8 mouse cellular contexts compared by ENCODE assay signal in genomic region chr2:114013295-114013771, GRCm38 (mm10). TPM values are rescaled to one million over a fixed set of nuclear protein-coding genes. Genes with fewer than 3 reads are reported as not detected.
DNase-seq lines count a peak whose midpoint lies in the region; ATAC-seq and TF ChIP-seq lines count a peak whose summit lies in the region.

Gjd2 (minus strand) TSS chr2:114013619.

- TF ChIP-seq CTCF in testis, adult 2 months (IDR thresholded peaks at IDR 0.05; ENCODE audit: control insufficient read depth, insufficient read depth, insufficient replicate concordance, low read depth, low read length), result no peak

- H3K4me2 ChIP-seq in heart, embryonic 13.5 days, result peak within 1 kb of the TSS; percentile 93
- peak within 1 kb of the TSS; percentile 64 for H3K4me2 ChIP-seq in liver, embryonic 11.5 days
- peak within 1 kb of the TSS; percentile 69 for H3K4me2 ChIP-seq in stomach, embryonic 15.5 days

- peak within 1 kb of the TSS; percentile 1; the same call in 1 of the 2 replicates for H3K9ac ChIP-seq in heart, embryonic 13.5 days
- H3K9ac ChIP-seq in liver, embryonic 11.5 days (ENCODE audit: low read depth, low read length), result no peak within 1 kb of the TSS
- H3K9ac ChIP-seq in stomach, embryonic 15.5 days, result no peak within 1 kb of the TSS

- H3K27me3 ChIP-seq in testis, adult 2 months (ENCODE audit: control insufficient read depth, insufficient read depth, low read length), result peaks cover 3% of the 10 kb centered on the region; the same call in 1 of the 2 replicates
- H3K27me3 ChIP-seq in heart, embryonic 13.5 days (replicated peaks), result peaks cover 74% of the 10 kb centered on the region
- H3K27me3 ChIP-seq in liver, embryonic 11.5 days (replicated peaks; ENCODE audit: control insufficient read depth, insufficient read depth, low read length), result peaks cover 41% of the 10 kb centered on the region
- peaks cover 25% of the 10 kb centered on the region for H3K27me3 ChIP-seq in stomach, embryonic 15.5 days (replicated peaks)

- H3K36me3 ChIP-seq in testis, adult 2 months (ENCODE audit: control insufficient read depth, insufficient read depth, low read length), result no peaks in the 10 kb centered on the region
- no peaks in the 10 kb centered on the region for H3K36me3 ChIP-seq in heart, embryonic 13.5 days
- H3K36me3 ChIP-seq in liver, embryonic 11.5 days (ENCODE audit: control insufficient read depth, insufficient read depth, low read length), result no peaks in the 10 kb centered on the region
- H3K36me3 ChIP-seq in stomach, embryonic 15.5 days, result no peaks in the 10 kb centered on the region

- ATAC-seq in heart, embryonic 13.5 days (ENCODE audit: extremely low read depth, insufficient number of reproducible peaks, low FRiP score, low TSS enrichment), result no peak
- ATAC-seq in liver, embryonic 11.5 days (replicated peaks; ENCODE audit: low FRiP score), result 0 out of 2 replicates have a peak, but pooled peaks have one; percentile 53
- ATAC-seq in stomach, embryonic 15.5 days (ENCODE audit: insufficient read depth, low FRiP score, low read depth), result peak; percentile 58

- DNase-seq in frontal cortex, adult 2 months (ENCODE audit: extremely low spot score in 1 of 2, low spot score in 1 of 2), result no peak
- no peak for DNase-seq in frontal cortex, postnatal 25 days (ENCODE audit: low spot score in 2 of 2)
- no peak for DNase-seq in testis, postnatal 14 days (ENCODE audit: low spot score)
- DNase-seq in liver, embryonic 11.5 days (ENCODE audit: low spot score), result no peak
- no peak for DNase-seq in thymus, postnatal 25 days

- peaks cover 8% of the 10 kb centered on the region for H3K4me1 ChIP-seq in testis, adult 2 months (ENCODE audit: control insufficient read depth, insufficient read depth, low read length)
- H3K4me1 ChIP-seq in heart, embryonic 13.5 days, result peaks cover 12% of the 10 kb centered on the region
- no peaks in the 10 kb centered on the region for H3K4me1 ChIP-seq in liver, embryonic 11.5 days (replicated peaks; ENCODE audit: control insufficient read depth, insufficient read depth, low read length)
- 0 out of 2 replicates have a peak, but pooled peaks cover 7% of the 10 kb centered on the region for H3K4me1 ChIP-seq in stomach, embryonic 15.5 days

- no peak within 1 kb of the TSS for H3K27ac ChIP-seq in testis, adult 2 months (ENCODE audit: control insufficient read depth, insufficient read depth, low read depth, low read length)
- H3K27ac ChIP-seq in heart, embryonic 13.5 days (replicated peaks), result no peak within 1 kb of the TSS
- no peak within 1 kb of the TSS for H3K27ac ChIP-seq in liver, embryonic 11.5 days (ENCODE audit: low read depth, low read length)
- no peak within 1 kb of the TSS for H3K27ac ChIP-seq in stomach, embryonic 15.5 days

- H3K4me3 ChIP-seq in testis, adult 2 months (ENCODE audit: control insufficient read depth, low read depth, low read length), result peak within 1 kb of the TSS; percentile 41
- peak within 1 kb of the TSS; percentile 56 for H3K4me3 ChIP-seq in heart, embryonic 13.5 days
- H3K4me3 ChIP-seq in liver, embryonic 11.5 days (ENCODE audit: low read depth, low read length), result peak within 1 kb of the TSS; percentile 42
- H3K4me3 ChIP-seq in stomach, embryonic 15.5 days (replicated peaks), result peak within 1 kb of the TSS; percentile 39

- no peaks in the 10 kb centered on the region for H3K9me3 ChIP-seq in heart, embryonic 13.5 days
- no peaks in the 10 kb centered on the region for H3K9me3 ChIP-seq in liver, embryonic 11.5 days (ENCODE audit: control insufficient read depth, low read length)
- H3K9me3 ChIP-seq in stomach, embryonic 15.5 days, result no peaks in the 10 kb centered on the region

- WGBS in heart, embryonic 13.5 days, result 1% methylated on average over 46 of the region's 60 CpGs
- 1% methylated on average over 60 of the region's 60 CpGs for WGBS in liver, embryonic 11.5 days
- WGBS in stomach, embryonic 15.5 days, result under 1% methylated on average over 58 of the region's 60 CpGs

- no peak for TF ChIP-seq POLR2A in testis, adult 2 months (IDR thresholded peaks at IDR 0.05; ENCODE audit: control insufficient read depth, low read depth, low read length)

RNA-seq across cellular contexts. Expression of gene Gjd2, which starts in this region (rescaled TPM):
- polyA plus RNA-seq in frontal cortex, adult 2 months (2012; rRNA removed), result 11.6 and 13.7 TPM in 2 replicates
- polyA plus RNA-seq in testis, adult 2 months (2012; rRNA removed), result 0.02 and 0.05 TPM in 2 replicates
- not detected in 2 replicates for polyA plus RNA-seq in heart, embryonic 13.5 days (2015; fragmentation: Nextera tagmentation; extraction: Ambion mirVana)
- polyA plus RNA-seq in liver, embryonic 11.5 days (2014; fragmentation: Nextera tagmentation; extraction: Ambion mirVana), result not detected in 2 replicates
- polyA plus RNA-seq in stomach, embryonic 15.5 days (2015; fragmentation: Nextera tagmentation; extraction: Ambion mirVana), result 0.94 and 1.1 TPM in 2 replicates

Comparison
In these comparisons a context has a peak if more than half of its experiments do, and no peak if none do; other contexts are left out.
1. Peak in ATAC-seq, H3K4me3 ChIP-seq and H3K4me2 ChIP-seq in liver, embryonic 11.5 days; RNA of the gene not detected or under 1 TPM.